Mouse (Mus musculus): ENCODE results near the gene H2al1f.
"Not testable (repeated sequence)": the region's sequence is repeated elsewhere in the genome, so short reads cannot be mapped to it uniquely, and the experiment has no call there.

The H2al1f gene

DNA sequence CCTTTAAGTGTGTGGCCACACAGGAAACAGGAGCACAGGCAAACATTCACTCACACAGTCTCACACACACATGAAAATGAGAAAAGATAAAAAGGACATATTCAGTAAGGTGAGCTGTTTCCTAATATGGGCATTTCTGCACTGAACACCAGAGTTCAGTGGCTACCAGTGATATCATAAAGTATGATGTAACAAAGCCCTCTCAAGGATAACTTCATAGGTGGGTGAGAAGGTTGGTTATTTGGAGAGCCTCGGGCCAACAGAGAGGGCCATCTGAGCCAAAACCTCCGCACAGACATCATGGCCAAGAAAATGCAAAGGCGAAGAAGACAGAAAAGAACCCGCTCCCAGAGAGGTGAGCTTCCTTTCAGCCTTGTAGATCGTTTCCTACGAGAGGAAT lies at the start of gene H2al1f:
Gene H2al1f, plus strand, starts transcription at position 301 of the 400 bp plus-strand sequence.
- DNase-seq (ENCODE audit: low read depth, low spot score), result not testable (repeated sequence)

DNA sequence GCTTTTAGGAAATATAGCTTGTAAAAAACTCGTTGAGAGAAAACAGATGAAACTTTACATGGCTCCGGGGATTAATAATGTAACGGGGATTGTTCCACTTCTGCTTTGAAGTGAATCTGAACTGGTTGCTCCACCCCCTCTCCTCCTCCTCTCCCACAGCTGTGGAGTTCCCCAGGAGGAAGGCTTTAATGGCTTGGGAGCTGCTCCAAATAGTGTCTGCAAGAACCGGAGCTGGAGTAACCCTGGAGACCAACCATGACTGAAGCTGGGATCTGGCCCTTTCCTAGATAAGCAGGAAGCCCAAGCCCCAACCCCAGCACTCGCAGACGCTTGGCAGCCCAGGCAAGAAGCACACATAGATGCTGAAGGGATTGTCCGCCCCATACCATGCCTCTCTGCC lies 47.2 kb upstream of the H2al1f start:
- peak; percentile 28 for DNase-seq (ENCODE audit: low read depth, low spot score)

DNA sequence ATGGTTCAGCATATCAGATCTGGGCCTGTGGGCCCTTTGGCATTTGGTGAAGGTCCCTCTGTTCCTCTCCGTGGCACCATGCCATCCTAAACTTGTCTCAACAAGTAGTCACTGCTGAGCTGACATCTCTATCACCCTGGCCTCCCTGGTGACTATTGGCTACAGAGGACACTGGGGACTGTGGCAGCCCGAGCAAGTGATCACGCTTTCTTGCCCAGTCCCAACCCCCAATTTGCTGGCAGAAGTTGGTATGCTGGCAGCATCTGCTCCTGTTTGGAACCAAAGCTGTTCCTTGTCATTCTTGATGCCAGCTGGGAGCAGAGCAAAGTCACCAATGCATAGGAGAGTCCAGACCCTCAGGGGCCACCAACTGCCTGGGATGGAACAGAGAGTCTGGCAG lies 45.9 kb upstream of the H2al1f start:
- no peak for DNase-seq (ENCODE audit: low read depth, low spot score)

DNA sequence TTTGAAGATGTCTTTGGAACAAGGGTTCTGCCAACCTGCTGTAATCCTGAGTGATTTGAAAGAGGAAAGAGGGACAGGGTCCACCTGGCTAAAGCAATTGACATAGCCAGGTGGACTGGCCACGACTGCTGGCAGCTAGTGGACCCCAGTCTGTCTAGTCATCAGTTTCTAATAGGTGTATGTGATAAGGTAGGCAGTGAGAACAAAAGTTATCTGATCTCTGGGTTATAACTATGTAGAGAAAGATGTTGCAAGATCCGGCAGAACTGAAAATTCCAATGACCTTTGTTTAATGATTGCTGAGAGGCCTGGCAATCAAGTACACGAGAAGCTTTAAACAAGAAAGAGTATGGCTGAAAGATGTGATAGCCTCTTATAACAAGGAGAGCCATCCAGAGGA lies 41.8 kb upstream of the H2al1f start:
- no peak for DNase-seq (ENCODE audit: low read depth, low spot score)

DNA sequence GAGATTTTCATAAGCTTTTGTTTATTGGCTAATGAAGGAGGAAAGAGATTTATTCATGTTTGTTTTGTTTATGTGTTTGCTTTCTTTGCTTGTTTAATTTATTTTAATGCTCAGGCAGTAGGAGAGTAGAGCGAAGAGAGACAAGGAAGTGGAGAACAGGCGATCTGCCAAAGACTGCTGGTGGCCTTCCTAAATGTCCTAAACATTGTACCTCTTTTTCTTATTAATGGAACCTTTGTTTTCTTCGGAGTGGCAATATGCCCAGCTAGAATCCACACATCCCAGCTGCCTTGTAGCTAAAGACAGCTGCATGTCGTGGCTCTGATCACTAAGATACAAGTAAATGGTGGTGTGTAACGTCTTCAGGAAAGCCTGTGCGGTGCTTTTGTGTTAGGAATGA lies 37.9 kb upstream of the H2al1f start:
- no peak for DNase-seq (ENCODE audit: low read depth, low spot score)

DNA sequence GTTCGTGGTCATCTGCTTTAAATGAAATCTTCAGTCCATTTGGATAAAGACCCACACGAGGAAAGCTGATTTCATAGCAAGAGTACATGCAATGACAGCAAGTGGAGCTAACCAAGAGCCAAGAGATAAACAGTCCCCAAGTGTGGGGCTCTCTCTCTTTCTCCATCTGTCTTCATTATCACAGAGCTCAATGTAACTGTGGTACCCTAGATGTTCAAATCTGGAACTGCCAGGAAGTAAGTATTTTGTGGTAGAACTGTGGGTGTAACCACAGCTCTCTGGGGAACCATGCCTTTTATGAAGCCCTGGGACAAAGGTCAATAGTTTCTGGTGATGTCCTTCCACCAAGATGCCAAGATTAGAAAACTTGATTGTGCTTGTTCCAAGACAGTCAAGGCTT lies 34.2 kb upstream of the H2al1f start:
- DNase-seq (ENCODE audit: low read depth, low spot score), result no peak

DNA sequence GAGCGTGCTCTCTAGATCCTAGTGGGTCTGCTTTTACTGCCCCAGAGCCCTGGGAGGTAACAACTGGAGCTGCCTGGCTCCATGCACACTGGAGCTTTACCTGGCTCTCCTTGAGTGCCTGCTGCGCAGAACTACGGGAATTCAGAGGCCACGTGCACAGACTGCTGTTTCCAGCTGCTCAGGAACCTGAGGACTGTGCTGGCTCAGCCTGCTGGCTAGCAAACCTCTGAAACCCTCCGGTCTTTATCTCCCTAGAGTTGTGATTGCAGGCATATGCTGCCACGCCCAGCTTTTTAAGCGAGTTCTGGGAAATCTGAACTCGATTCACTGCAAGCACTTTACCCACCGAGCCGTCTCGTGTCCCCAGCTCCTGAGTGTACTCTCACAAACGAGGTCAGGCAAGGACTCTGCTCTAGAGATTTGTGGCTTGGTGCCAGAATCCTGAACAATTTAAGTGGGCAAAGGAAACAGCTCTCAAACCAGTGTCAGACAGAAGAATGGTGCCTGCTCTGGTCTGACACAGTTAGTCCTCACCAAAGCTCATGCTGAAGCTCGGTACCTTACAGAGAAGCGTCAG lies 26.6 kb upstream of the H2al1f start:
- no peak for DNase-seq (ENCODE audit: low read depth, low spot score)

DNA sequence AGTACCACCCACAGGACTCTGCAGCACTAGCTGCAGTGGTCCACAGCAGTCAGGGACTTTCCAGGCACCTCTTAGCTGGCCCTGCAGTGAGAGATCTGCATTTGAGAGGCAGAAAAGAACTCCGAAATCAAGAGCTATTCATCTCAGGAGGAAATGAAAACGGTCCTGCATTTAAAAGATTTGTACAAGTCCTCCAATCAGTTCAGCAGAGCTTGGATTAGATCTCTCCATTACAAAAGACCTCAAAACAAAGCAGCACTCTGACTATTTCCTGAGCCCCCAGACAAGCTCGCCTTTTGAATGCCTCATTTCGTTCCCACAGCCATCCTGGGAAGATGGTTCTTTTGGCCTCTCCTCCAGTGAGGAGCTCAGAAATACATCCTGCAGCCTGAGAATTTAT lies 25.7 kb upstream of the H2al1f start:
- no peak for DNase-seq (ENCODE audit: low read depth, low spot score)

DNA sequence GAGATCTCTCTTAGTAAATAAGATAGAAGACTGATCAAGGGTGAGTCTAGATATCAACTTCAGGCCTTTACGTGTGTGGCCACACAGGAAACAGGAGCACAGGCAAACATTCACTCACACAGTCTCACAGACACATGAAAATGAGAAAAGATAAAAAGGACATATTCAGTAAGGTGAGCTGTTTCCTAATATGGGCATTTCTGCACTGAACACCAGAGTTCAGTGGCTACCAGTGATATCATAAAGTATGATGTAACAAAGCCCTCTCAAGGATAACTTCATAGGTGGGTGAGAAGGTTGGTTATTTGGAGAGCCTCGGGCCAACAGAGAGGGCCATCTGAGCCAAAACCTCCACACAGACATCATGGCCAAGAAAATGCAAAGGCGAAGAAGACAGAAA lies 16.0 kb upstream of the H2al1f start, which contains the start of gene H2al1a:
Gene H2al1a, plus strand, starts transcription at position 301 of the 400 bp plus-strand sequence.
- not testable (repeated sequence) for DNase-seq (ENCODE audit: low read depth, low spot score)

DNA sequence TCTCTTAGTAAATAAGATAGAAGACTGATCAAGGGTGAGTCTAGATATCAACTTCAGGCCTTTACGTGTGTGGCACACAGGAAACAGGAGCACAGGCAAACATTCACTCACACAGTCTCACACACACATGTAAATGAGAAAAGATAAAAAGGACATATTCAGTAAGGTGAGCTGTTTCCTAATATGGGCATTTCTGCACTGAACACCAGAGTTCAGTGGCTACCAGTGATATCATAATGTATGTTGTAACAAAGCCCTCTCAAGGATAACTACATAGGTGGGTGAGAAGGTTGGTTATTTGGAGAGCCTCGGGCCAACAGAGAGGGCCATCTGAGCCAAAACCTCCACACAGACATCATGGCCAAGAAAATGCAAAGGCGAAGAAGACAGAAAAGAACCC lies 12.8 kb upstream of the H2al1f start, which contains the start of gene H2al1b:
Gene H2al1b, plus strand, starts transcription at position 301 of the 400 bp plus-strand sequence.
- DNase-seq (ENCODE audit: low read depth, low spot score), result not testable (repeated sequence)

DNA sequence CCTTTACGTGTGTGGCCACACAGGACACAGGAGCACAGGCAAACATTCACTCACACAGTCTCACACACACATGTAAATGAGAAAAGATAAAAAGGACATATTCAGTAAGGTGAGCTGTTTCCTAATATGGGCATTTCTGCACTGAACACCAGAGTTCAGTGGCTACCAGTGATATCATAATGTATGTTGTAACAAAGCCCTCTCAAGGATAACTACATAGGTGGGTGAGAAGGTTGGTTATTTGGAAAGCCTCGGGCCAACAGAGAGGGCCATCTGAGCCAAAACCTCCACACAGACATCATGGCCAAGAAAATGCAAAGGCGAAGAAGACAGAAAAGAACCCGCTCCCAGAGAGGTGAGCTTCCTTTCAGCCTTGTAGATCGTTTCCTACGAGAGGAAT lies 9.6 kb upstream of the H2al1f start, which contains the start of gene H2al1c:
Gene H2al1c, plus strand, starts transcription at position 301 of the 400 bp plus-strand sequence.
- not testable (repeated sequence) for DNase-seq (ENCODE audit: low read depth, low spot score)

DNA sequence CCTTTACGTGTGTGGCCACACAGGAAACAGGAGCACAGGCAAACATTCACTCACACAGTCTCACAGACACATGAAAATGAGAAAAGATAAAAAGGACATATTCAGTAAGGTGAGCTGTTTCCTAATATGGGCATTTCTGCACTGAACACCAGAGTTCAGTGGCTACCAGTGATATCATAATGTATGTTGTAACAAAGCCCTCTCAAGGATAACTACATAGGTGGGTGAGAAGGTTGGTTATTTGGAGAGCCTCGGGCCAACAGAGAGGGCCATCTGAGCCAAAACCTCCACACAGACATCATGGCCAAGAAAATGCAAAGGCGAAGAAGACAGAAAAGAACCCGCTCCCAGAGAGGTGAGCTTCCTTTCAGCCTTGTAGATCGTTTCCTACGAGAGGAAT lies 6.4 kb upstream of the H2al1f start, which contains the start of gene H2al1d:
Gene H2al1d, plus strand, starts transcription at position 301 of the 400 bp plus-strand sequence.
- DNase-seq (ENCODE audit: low read depth, low spot score), result not testable (repeated sequence)

DNA sequence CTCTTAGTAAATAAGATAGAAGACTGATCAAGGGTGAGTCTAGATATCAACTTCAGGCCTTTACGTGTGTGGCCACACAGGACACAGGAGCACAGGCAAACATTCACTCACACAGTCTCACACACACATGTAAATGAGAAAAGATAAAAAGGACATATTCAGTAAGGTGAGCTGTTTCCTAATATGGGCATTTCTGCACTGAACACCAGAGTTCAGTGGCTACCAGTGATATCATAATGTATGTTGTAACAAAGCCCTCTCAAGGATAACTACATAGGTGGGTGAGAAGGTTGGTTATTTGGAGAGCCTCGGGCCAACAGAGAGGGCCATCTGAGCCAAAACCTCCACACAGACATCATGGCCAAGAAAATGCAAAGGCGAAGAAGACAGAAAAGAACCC lies 3.3 kb upstream of the H2al1f start, which contains the start of gene H2al1e:
Gene H2al1e, plus strand, starts transcription at position 301 of the 400 bp plus-strand sequence.
- not testable (repeated sequence) for DNase-seq (ENCODE audit: low read depth, low spot score)

DNA sequence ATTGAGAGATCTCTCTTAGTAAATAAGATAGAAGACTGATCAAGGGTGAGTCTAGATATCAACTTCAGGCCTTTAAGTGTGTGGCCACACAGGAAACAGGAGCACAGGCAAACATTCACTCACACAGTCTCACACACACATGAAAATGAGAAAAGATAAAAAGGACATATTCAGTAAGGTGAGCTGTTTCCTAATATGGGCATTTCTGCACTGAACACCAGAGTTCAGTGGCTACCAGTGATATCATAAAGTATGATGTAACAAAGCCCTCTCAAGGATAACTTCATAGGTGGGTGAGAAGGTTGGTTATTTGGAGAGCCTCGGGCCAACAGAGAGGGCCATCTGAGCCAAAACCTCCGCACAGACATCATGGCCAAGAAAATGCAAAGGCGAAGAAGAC lies 3.0 kb downstream of the H2al1f start, which contains the start of gene H2al1g:
Gene H2al1g, plus strand, starts transcription at position 301 of the 400 bp plus-strand sequence.
- DNase-seq (ENCODE audit: low read depth, low spot score), result not testable (repeated sequence)

DNA sequence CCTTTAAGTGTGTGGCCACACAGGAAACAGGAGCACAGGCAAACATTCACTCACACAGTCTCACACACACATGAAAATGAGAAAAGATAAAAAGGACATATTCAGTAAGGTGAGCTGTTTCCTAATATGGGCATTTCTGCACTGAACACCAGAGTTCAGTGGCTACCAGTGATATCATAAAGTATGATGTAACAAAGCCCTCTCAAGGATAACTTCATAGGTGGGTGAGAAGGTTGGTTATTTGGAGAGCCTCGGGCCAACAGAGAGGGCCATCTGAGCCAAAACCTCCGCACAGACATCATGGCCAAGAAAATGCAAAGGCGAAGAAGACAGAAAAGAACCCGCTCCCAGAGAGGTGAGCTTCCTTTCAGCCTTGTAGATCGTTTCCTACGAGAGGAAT lies 6.2 kb downstream of the H2al1f start, which contains the start of gene H2al1h:
Gene H2al1h, plus strand, starts transcription at position 301 of the 400 bp plus-strand sequence.
- DNase-seq (ENCODE audit: low read depth, low spot score), result not testable (repeated sequence)

DNA sequence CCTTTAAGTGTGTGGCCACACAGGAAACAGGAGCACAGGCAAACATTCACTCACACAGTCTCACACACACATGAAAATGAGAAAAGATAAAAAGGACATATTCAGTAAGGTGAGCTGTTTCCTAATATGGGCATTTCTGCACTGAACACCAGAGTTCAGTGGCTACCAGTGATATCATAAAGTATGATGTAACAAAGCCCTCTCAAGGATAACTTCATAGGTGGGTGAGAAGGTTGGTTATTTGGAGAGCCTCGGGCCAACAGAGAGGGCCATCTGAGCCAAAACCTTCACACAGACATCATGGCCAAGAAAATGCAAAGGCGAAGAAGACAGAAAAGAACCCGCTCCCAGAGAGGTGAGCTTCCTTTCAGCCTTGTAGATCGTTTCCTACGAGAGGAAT lies 9.4 kb downstream of the H2al1f start, which contains the start of gene H2al1i:
Gene H2al1i, plus strand, starts transcription at position 301 of the 400 bp plus-strand sequence.
- DNase-seq (ENCODE audit: low read depth, low spot score), result not testable (repeated sequence)

DNA sequence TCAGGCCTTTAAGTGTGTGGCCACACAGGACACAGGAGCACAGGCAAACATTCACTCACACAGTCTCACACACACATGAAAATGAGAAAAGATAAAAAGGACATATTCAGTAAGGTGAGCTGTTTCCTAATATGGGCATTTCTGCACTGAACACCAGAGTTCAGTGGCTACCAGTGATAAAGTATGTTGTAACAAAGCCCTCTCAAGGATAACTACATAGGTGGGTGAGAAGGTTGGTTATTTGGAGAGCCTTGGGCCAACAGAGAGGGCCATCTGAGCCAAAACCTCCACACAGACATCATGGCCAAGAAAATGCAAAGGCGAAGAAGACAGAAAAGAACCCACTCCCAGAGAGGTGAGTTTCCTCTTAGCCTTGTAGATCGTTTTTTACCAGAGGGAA lies 12.6 kb downstream of the H2al1f start, which contains the start of gene H2al1j:
Gene H2al1j, plus strand, starts transcription at position 301 of the 400 bp plus-strand sequence.
- not testable (repeated sequence) for DNase-seq (ENCODE audit: low read depth, low spot score)

DNA sequence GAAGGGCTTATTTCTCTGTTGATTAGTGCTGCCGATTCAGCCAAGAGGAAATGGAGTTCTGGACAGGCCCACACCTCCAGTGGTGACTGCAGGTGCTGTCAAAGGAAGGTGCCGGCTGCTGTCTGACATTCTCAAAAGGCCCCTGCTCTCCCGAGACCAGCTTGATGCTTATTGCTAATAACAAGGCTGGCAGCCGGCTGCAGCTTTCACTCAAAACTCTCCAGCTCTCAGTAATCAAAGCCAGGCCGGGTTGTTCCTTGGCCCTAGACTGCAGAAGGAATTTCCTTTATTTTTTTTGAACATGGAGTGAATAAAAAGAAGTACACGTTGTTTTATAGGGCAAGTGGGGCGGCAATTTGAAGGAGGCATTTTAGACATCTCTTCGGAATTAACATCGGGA lies 30.8 kb downstream of the H2al1f start:
- peak; percentile 60 for DNase-seq (ENCODE audit: low read depth, low spot score)

DNA sequence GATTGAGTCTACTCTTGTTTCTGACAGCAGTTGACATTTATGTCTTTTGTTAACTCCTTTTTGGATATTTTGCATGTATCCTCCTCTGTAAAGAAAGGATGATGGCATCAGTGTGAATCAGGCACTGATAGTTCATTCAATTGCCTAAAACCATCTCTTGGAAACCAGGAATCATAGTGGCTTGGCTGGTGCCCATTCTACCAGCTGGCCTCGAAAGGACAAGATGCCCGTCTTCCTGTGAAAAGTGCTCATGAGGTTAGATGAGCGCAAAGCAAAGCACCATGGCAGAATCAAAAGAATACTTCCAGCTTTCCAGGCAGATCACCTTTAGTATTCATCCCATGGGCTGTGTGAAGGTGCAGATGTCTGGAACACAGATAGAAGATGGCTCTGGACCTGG lies 31.8 kb downstream of the H2al1f start:
- DNase-seq (ENCODE audit: low read depth, low spot score), result no peak

DNA sequence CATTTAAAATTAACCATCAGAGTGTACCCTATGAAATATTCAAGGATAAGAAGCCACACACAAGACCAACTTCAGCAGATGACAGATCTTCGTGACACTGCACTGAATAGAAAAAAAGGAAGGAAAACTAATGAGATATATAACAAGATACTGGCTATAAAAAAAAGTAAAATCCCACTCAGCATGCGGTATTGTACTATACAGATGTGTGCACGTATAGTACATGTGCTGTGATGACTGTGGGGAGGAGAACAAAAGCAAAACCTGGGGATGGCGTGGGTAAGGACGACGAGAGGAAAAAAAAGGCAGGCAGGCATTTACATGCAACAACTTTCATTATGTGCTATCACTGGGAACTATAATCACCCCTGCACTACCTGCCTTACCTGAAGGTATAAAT lies 45.9 kb downstream of the H2al1f start:
- no peak for DNase-seq (ENCODE audit: low read depth, low spot score)

DNA sequence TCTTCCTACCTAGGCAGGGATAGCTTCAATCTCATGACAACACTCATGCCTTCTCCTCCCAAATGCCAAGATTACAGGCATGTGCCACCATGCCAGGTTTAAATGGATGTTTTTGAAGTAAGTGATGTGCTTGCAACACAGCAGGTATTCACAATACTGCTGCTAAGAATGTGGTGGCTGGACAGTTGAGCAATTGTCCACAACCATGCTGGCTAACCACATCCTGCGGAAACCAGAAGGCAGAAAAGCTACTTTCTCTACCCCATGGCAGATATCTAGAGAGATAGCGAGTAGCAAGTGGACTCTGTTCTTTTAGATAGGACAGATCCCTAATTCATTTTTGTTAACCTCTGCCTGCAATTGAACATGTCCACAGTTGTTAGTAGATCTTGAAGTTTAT lies 46.3 kb downstream of the H2al1f start:
- DNase-seq (ENCODE audit: low read depth, low spot score), result no peak

DNA sequence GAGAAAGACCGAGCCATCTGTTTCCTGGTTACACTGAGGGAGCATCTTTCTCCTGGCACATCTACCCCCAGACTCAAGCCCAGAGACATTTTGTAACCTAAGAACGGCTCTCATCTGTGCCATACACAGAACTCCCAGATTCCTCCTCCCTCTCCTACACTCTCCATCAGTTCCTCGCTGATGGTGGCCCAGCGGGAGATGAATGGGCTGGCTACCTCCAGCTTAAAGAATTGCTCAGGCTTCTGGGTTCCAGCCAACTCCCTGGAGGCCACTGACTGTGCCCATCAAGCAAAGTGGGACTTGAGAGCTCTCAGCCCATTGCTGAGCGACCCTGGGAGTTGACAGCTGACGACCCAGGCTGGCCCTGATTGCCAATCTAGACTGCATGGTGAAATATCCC lies 48.9 kb downstream of the H2al1f start:
- no peak for DNase-seq (ENCODE audit: low read depth, low spot score)
